Comparison of ENCODE assay signal across 8 mouse cellular contexts in genomic region chr12:72664735-72665337, GRCm38 (mm10). TPM values are rescaled to one million over a fixed set of nuclear protein-coding genes. Genes with fewer than 3 reads are reported as not detected.
A peak's percentile ranks its signal among the peaks of the same experiment; 100 is the strongest.
DNase-seq lines count a peak whose midpoint lies in the region; ATAC-seq and TF ChIP-seq lines count a peak whose summit lies in the region.

Gene Dhrs7 (minus strand): TSS chr12:72664909.

- peak; percentile 65 for DNase-seq in MEL-GATA-1-ER (ENCODE audit: extremely low read depth, low read depth)
- peak; percentile 83 for DNase-seq in cerebellum, adult 9-10 months
- DNase-seq in layer of hippocampus, adult 9-10 months (ENCODE audit: low spot score) = peak; percentile 29
- peak; percentile 89 for DNase-seq in thymus, adult 2 months

- H3K27ac ChIP-seq in lung, embryonic 15.5 days = peak within 1 kb of the TSS; percentile 93
- peak within 1 kb of the TSS; percentile 58 for H3K27ac ChIP-seq in olfactory bulb, adult 2 months (ENCODE audit: insufficient read depth, low read depth, low read length)
- H3K27ac ChIP-seq in thymus, adult 2 months (ENCODE audit: control insufficient read depth, insufficient read depth, low read length) = no peak within 1 kb of the TSS; the same call in 1 of the 2 replicates

- H3K4me2 ChIP-seq in lung, embryonic 15.5 days = peak within 1 kb of the TSS; percentile 91

- TF ChIP-seq POLR2A in olfactory bulb, adult 2 months (IDR thresholded peaks at IDR 0.05; ENCODE audit: insufficient read depth, low read depth, low read length) = peak; percentile 63; the same call in 1 of the 2 replicates
- TF ChIP-seq POLR2A in thymus, adult 2 months (IDR thresholded peaks at IDR 0.05; ENCODE audit: control insufficient read depth, extremely low read depth, insufficient read depth, low read length, poor library complexity) = peak; percentile 41; the same call in 1 of the 2 replicates

- no peak for TF ChIP-seq CTCF in olfactory bulb, adult 2 months (IDR thresholded peaks at IDR 0.05; ENCODE audit: insufficient read depth, low read depth, low read length)
- TF ChIP-seq CTCF in thymus, adult 2 months (IDR thresholded peaks at IDR 0.05; ENCODE audit: borderline replicate concordance, control insufficient read depth, extremely low read depth, insufficient read depth, low read length, poor library complexity) = 0 out of 2 replicates have a peak, but pooled peaks have one; percentile 1

- H3K9ac ChIP-seq in lung, embryonic 15.5 days = peak within 1 kb of the TSS; percentile 61

- peaks cover 22% of the 10 kb centered on the region for H3K4me1 ChIP-seq in lung, embryonic 15.5 days
- peaks cover 3% of the 10 kb centered on the region for H3K4me1 ChIP-seq in olfactory bulb, adult 2 months (ENCODE audit: control insufficient read depth, insufficient read depth, low read length)
- peaks cover 5% of the 10 kb centered on the region for H3K4me1 ChIP-seq in thymus, adult 2 months (replicated peaks; ENCODE audit: control insufficient read depth, insufficient read depth, low read length)

- peak; percentile 98 for ATAC-seq in frontal cortex, adult (ENCODE audit: low TSS enrichment)
- peak; percentile 91 to 93 for ATAC-seq in hematopoietic stem cell, adult 5-6 weeks (replicated peaks in 1 of 2; ENCODE audit: insufficient read depth in 1 of 2, low FRiP score in 2 of 2, low TSS enrichment in 1 of 2, low read depth in 1 of 2, poor library complexity in 2 of 2, severe bottlenecking in 2 of 2)
- peak; percentile 96 for ATAC-seq in lung, embryonic 15.5 days (ENCODE audit: borderline replicate concordance, extremely low read depth, low FRiP score, low TSS enrichment)

- under 1% methylated on average over 33 of the region's 33 CpGs for WGBS in lung, embryonic 15.5 days
- under 1% methylated on average over 33 of the region's 33 CpGs for WGBS in olfactory bulb, adult 2 months
- 1% methylated on average over 33 of the region's 33 CpGs for WGBS in thymus, adult 2 months

- H3K4me3 ChIP-seq in lung, embryonic 15.5 days = peak within 1 kb of the TSS; percentile 67
- H3K4me3 ChIP-seq in olfactory bulb, adult 2 months (ENCODE audit: insufficient read depth, low read depth, low read length) = peak within 1 kb of the TSS; percentile 72
- peak within 1 kb of the TSS; percentile 51 for H3K4me3 ChIP-seq in thymus, adult 2 months (ENCODE audit: control insufficient read depth, insufficient read depth, low read length)

- H3K27me3 ChIP-seq in lung, embryonic 15.5 days = no peaks in the 10 kb centered on the region
- H3K27me3 ChIP-seq in thymus, adult 2 months (ENCODE audit: control insufficient read depth, insufficient read depth, low read length) = no peaks in the 10 kb centered on the region

- no peaks in the 10 kb centered on the region for H3K9me3 ChIP-seq in lung, embryonic 15.5 days

- no peaks in the 10 kb centered on the region for H3K36me3 ChIP-seq in lung, embryonic 15.5 days
- H3K36me3 ChIP-seq in thymus, adult 2 months (ENCODE audit: control insufficient read depth, insufficient read depth, low read length) = no peaks in the 10 kb centered on the region

RNA-seq across cellular contexts. Expression of gene Dhrs7, which starts in this region (rescaled TPM):
- 38.0 and 68.1 TPM in 2 replicates for total RNA-seq in hematopoietic stem cell, adult 5-6 weeks (2017)
- polyA plus RNA-seq in lung, embryonic 15.5 days (2015; fragmentation: Nextera tagmentation; extraction: Ambion mirVana) = 49.6 and 57.6 TPM in 2 replicates
- not detected in 2 replicates for polyA plus RNA-seq in olfactory bulb, adult 2 months (2012; ENCODE audit: insufficient read depth, insufficient read length, low replicate concordance, missing spikeins)
- polyA plus RNA-seq in thymus, adult 2 months (2012; rRNA removed) = 16.9 and 17.1 TPM in 2 replicates

Comparison
In these comparisons a context has a peak if more than half of its experiments do, and no peak if none do; other contexts are left out.
1. RNA of gene Dhrs7 (polyA plus RNA-seq): 49.6 to 57.6 TPM in lung, embryonic 15.5 days and 16.9 to 17.1 TPM in thymus, adult 2 months; not detected in olfactory bulb, adult 2 months; every median in the first group is over 10 times any median in the second.
2. DNase-seq: peak in every context shown above with its lines; median percentile 89 in thymus, adult 2 months; 83 in cerebellum, adult 9-10 months; 65 in MEL-GATA-1-ER; 29 in layer of hippocampus, adult 9-10 months.
3. Peak in every context shown above with its lines, with median percentiles within 50 percentile points of each other: ATAC-seq and H3K4me3 ChIP-seq.